Mouse (Mus musculus): ENCODE results near the gene Arl9. TPM values are rescaled to one million over a fixed set of nuclear protein-coding genes. Genes with fewer than 3 reads are reported as not detected.

The Arl9 gene
- 0.41 and 0.55 TPM in 2 replicates for polyA plus RNA-seq (2012; rRNA removed)

GRCm38 (mm10) chr5:77004051-77004821, at the start of gene Arl9:
Gene Arl9 (plus strand): TSS chr5:77004055.

GRCm38 (mm10) chr5:76974554-76975285, 29.1 kb upstream of the Arl9 start, which contains the start of gene Srp72:
Gene Srp72 (plus strand): TSS chr5:76974683.

GRCm38 (mm10) chr5:77015544-77016482, 12.0 kb downstream of the Arl9 start, which contains the start of gene Thegl:
Gene Thegl (plus strand): TSS chr5:77016023.

Other genes starting within 250 kb of the Arl9 start
- 31.3 and 31.9 TPM in 2 replicates for gene Aasdh, start 98.5 kb upstream of the Arl9 start, polyA plus RNA-seq (2012; rRNA removed)
- 104 and 137 TPM in 2 replicates for gene Paics, start 52.7 kb upstream of the Arl9 start, polyA plus RNA-seq (2012; rRNA removed)
- 9.7 and 11.5 TPM in 2 replicates for gene Ppat, start 52.5 kb upstream of the Arl9 start, polyA plus RNA-seq (2012; rRNA removed)
- 81.4 and 83.4 TPM in 2 replicates for gene Srp72, start 29.4 kb upstream of the Arl9 start, polyA plus RNA-seq (2012; rRNA removed)
- gene Thegl, start 12.0 kb downstream of the Arl9 start, polyA plus RNA-seq (2012; rRNA removed) = 0.30 and 0.32 TPM in 2 replicates
- 23.2 and 29.0 TPM in 2 replicates for gene Hopx, start 111.1 kb downstream of the Arl9 start, polyA plus RNA-seq (2012; rRNA removed)
- 0.61 and 0.72 TPM in 2 replicates for gene Spink2, start 207.4 kb downstream of the Arl9 start, polyA plus RNA-seq (2012; rRNA removed)

Measured in central nervous system, embryonic 14 days (tissue).